Mouse (Mus musculus): ENCODE data around the gene C77080. TPM values are rescaled to one million over a fixed set of nuclear protein-coding genes. Genes with fewer than 3 reads are reported as not detected.

Gene C77080
- polyA plus RNA-seq, 1 experiment from 2014 or later = 9.6 TPM

GRCm38 (mm10) chr4:129266191-129266590 lies 5.0 kb upstream of the C77080 start:
- 81% methylated on average over 4 of the region's 4 CpGs for WGBS
- Histone ChIP-seq H3K27me3 (no peaks in the 10 kb centered on the region), H3K4me3 (no peak overlapping the region), H3K4me1 (peaks cover 10% of the 10 kb centered on the region), H3K9ac (no peak overlapping the region), H3K36me3 (no peaks in the 10 kb centered on the region), H3K4me2 (no peak overlapping the region), H3K27ac (no peak overlapping the region), H3K9me3 (no peaks in the 10 kb centered on the region)
- ATAC-seq (ENCODE audit: insufficient number of reproducible peaks, low FRiP score, low TSS enrichment, low read depth) = no peak

- 24% methylated on average over 19 of the region's 19 CpGs for WGBS
- peaks cover 15% of the 10 kb centered on the region for H3K4me1 ChIP-seq
- ATAC-seq (ENCODE audit: insufficient number of reproducible peaks, low FRiP score, low TSS enrichment, low read depth) = peak; percentile 55; the same call in 1 of the 2 replicates
- H3K27me3 ChIP-seq = no peaks in the 10 kb centered on the region
- no peak overlapping the region for H3K9ac ChIP-seq
- H3K36me3 ChIP-seq = no peaks in the 10 kb centered on the region
- no peak overlapping the region for H3K4me3 ChIP-seq
- H3K4me2 ChIP-seq = no peak overlapping the region
- H3K9me3 ChIP-seq = no peaks in the 10 kb centered on the region
- peak overlapping the region; percentile 19 for H3K27ac ChIP-seq
Observed at GRCm38 (mm10) chr4:129263225-129264021, 2.2 kb upstream of the C77080 start.

- peaks cover 22% of the 10 kb centered on the region for H3K4me1 ChIP-seq
- H3K9ac ChIP-seq = no peak overlapping the region
- no peak overlapping the region for H3K4me3 ChIP-seq
- H3K27ac ChIP-seq = no peak overlapping the region
- WGBS = 28% methylated on average over 6 of the region's 6 CpGs
- H3K36me3 ChIP-seq = no peaks in the 10 kb centered on the region
- H3K27me3 ChIP-seq = no peaks in the 10 kb centered on the region
- no peak overlapping the region for H3K4me2 ChIP-seq
- H3K9me3 ChIP-seq = no peaks in the 10 kb centered on the region
- no peak for ATAC-seq (ENCODE audit: insufficient number of reproducible peaks, low FRiP score, low TSS enrichment, low read depth)
Observed at GRCm38 (mm10) chr4:129260678-129261077, 526 bp downstream of the C77080 start.

- H3K4me3 ChIP-seq = no peak overlapping the region
- no peaks in the 10 kb centered on the region for H3K27me3 ChIP-seq
- H3K27ac ChIP-seq = no peak overlapping the region
- H3K36me3 ChIP-seq = no peaks in the 10 kb centered on the region
- ATAC-seq (ENCODE audit: insufficient number of reproducible peaks, low FRiP score, low TSS enrichment, low read depth) = no peak
- H3K4me2 ChIP-seq = no peak overlapping the region
- H3K4me1 ChIP-seq = peaks cover 22% of the 10 kb centered on the region
- H3K9ac ChIP-seq = no peak overlapping the region
- 82% methylated on average over 4 of the region's 4 CpGs for WGBS
- H3K9me3 ChIP-seq = no peaks in the 10 kb centered on the region
Observed at GRCm38 (mm10) chr4:129259101-129259500, 2.1 kb downstream of the C77080 start.

- 0 out of 2 replicates have a peak overlapping the region, but pooled peaks have one; percentile 2 for H3K27ac ChIP-seq
- H3K4me2 ChIP-seq = no peak overlapping the region
- no peak overlapping the region for H3K9ac ChIP-seq
- 36% methylated on average over 8 of the region's 8 CpGs for WGBS
- no peaks in the 10 kb centered on the region for H3K36me3 ChIP-seq
- H3K4me1 ChIP-seq = peaks cover 13% of the 10 kb centered on the region
- no peaks in the 10 kb centered on the region for H3K27me3 ChIP-seq
- ATAC-seq (ENCODE audit: insufficient number of reproducible peaks, low FRiP score, low TSS enrichment, low read depth) = peak; percentile 45; the same call in 1 of the 2 replicates
- no peak overlapping the region for H3K4me3 ChIP-seq
- no peaks in the 10 kb centered on the region for H3K9me3 ChIP-seq
Observed at GRCm38 (mm10) chr4:129256450-129257380, 4.5 kb downstream of the C77080 start.

GRCm38 (mm10) chr4:129254571-129254970 lies 6.6 kb downstream of the C77080 start:
- WGBS = 91% methylated on average over 3 of the region's 3 CpGs
- Histone ChIP-seq H3K9me3 (no peaks in the 10 kb centered on the region), H3K4me2 (no peak overlapping the region), H3K4me3 (no peak overlapping the region), H3K9ac (no peak overlapping the region), H3K36me3 (no peaks in the 10 kb centered on the region), H3K27me3 (peaks cover 13% of the 10 kb centered on the region), H3K4me1 (peaks cover 20% of the 10 kb centered on the region), H3K27ac (no peak overlapping the region)
- no peak for ATAC-seq (ENCODE audit: insufficient number of reproducible peaks, low FRiP score, low TSS enrichment, low read depth)

GRCm38 (mm10) chr4:129252492-129252891 lies 8.7 kb downstream of the C77080 start:
- 94% methylated on average over 2 of the region's 2 CpGs for WGBS
- no peak for ATAC-seq (ENCODE audit: insufficient number of reproducible peaks, low FRiP score, low TSS enrichment, low read depth)
- H3K9ac ChIP-seq = no peak overlapping the region

GRCm38 (mm10) chr4:129251482-129252125 lies 9.6 kb downstream of the C77080 start:
- Histone ChIP-seq H3K4me3 (peak overlapping the region; percentile 4; the same call in 1 of the 2 replicates), H3K27ac (no peak overlapping the region), H3K9ac (no peak overlapping the region)

More at GRCm38 (mm10) chr4:129252492-129252891, 8.7 kb downstream of the C77080 start:
- no peaks in the 10 kb centered on the region for H3K9me3 ChIP-seq
- no peak overlapping the region for H3K27ac ChIP-seq
- H3K36me3 ChIP-seq = no peaks in the 10 kb centered on the region
- H3K4me2 ChIP-seq = no peak overlapping the region
- peaks cover 34% of the 10 kb centered on the region for H3K4me1 ChIP-seq
- H3K4me3 ChIP-seq = no peak overlapping the region
- H3K27me3 ChIP-seq = peaks cover 28% of the 10 kb centered on the region

GRCm38 (mm10) chr4:129250759-129251481 lies 10.3 kb downstream of the C77080 start:
- Histone ChIP-seq H3K4me3 (0 out of 2 replicates have a peak overlapping the region, but pooled peaks have one; percentile 4), H3K27me3 (peaks cover 40% of the 10 kb centered on the region), H3K36me3 (no peaks in the 10 kb centered on the region), H3K27ac (no peak overlapping the region), H3K9ac (no peak overlapping the region), H3K4me2 (0 out of 2 replicates have a peak overlapping the region, but pooled peaks have one; percentile 15), H3K4me1 (peaks cover 32% of the 10 kb centered on the region), H3K9me3 (no peaks in the 10 kb centered on the region)
- 34% methylated on average over 15 of the region's 15 CpGs for WGBS
- ATAC-seq (ENCODE audit: insufficient number of reproducible peaks, low FRiP score, low TSS enrichment, low read depth) = no peak

More at GRCm38 (mm10) chr4:129251482-129252125, 9.6 kb downstream of the C77080 start:
- 0 out of 2 replicates have a peak overlapping the region, but pooled peaks have one; percentile 15 for H3K4me2 ChIP-seq
- H3K9me3 ChIP-seq = no peaks in the 10 kb centered on the region
- 8% methylated on average over 15 of the region's 15 CpGs for WGBS
- ATAC-seq (ENCODE audit: insufficient number of reproducible peaks, low FRiP score, low TSS enrichment, low read depth) = no peak
- H3K4me1 ChIP-seq = peaks cover 37% of the 10 kb centered on the region
- no peaks in the 10 kb centered on the region for H3K36me3 ChIP-seq
- H3K27me3 ChIP-seq = peaks cover 36% of the 10 kb centered on the region

- 40% methylated on average over 7 of the region's 7 CpGs for WGBS
- ATAC-seq (ENCODE audit: insufficient number of reproducible peaks, low FRiP score, low TSS enrichment, low read depth) = no peak
- no peak overlapping the region for H3K9ac ChIP-seq
- H3K4me2 ChIP-seq = no peak overlapping the region
- H3K27ac ChIP-seq = no peak overlapping the region
- peaks cover 48% of the 10 kb centered on the region for H3K27me3 ChIP-seq
- peaks cover 39% of the 10 kb centered on the region for H3K4me1 ChIP-seq
- H3K4me3 ChIP-seq = no peak overlapping the region
- no peaks in the 10 kb centered on the region for H3K36me3 ChIP-seq
- H3K9me3 ChIP-seq = no peaks in the 10 kb centered on the region
Observed at GRCm38 (mm10) chr4:129249288-129249687, 11.9 kb downstream of the C77080 start.
